Comparison of ENCODE assay signal across 18 mouse cellular contexts in genomic region chr7:133921291-133921690, GRCm38 (mm10).
"Had no signal": no experiment of that assay in that cellular context is flagged by ENCODE, and none has a peak within 500 bp of the region (broad histone marks: within the 10 kb centered on the region; RNA-seq: fewer than 3 reads in every experiment).

No protein-coding gene starts in this region.

- H3K27ac ChIP-seq: lung, embryonic 15.5 days; macrophage; midbrain, embryonic 13.5 days; midbrain, embryonic 15.5 days; neural tube, embryonic 12.5 days; stomach, embryonic 15.5 days; stomach, postnatal 0 days had no signal

- H3K4me2 ChIP-seq: lung, embryonic 15.5 days; midbrain, embryonic 11.5 days; midbrain, embryonic 13.5 days; midbrain, embryonic 15.5 days; neural tube, embryonic 12.5 days; stomach, embryonic 15.5 days had no signal

- H3K9ac ChIP-seq: liver, postnatal 0 days; lung, embryonic 15.5 days; midbrain, embryonic 13.5 days; midbrain, embryonic 15.5 days; neural tube, embryonic 12.5 days; stomach, embryonic 15.5 days had no signal

- H3K9me3 ChIP-seq: lung, embryonic 15.5 days; megakaryocyte, embryonic 14.5 days; midbrain, embryonic 13.5 days; midbrain, embryonic 15.5 days; neural tube, embryonic 12.5 days; stomach, embryonic 15.5 days had no signal

- H3K27me3 ChIP-seq: lung, embryonic 15.5 days; megakaryocyte, embryonic 14.5 days; midbrain, embryonic 13.5 days; midbrain, embryonic 15.5 days; neural tube, embryonic 12.5 days; stomach, embryonic 15.5 days had no signal

- H3K4me1 ChIP-seq: megakaryocyte, embryonic 14.5 days; neural tube, embryonic 12.5 days had no signal

- DNase-seq: liver, postnatal 0 days; lung, adult 2 months; lung, postnatal 14 days; lung, postnatal 36 days; right cerebral cortex, postnatal 25 days; thymus, adult 18-20 months; thymus, postnatal 14 days; thymus, postnatal 36 days had no signal

- ATAC-seq: liver, postnatal 0 days; lung, postnatal 0 days; midbrain, embryonic 13.5 days; midbrain, embryonic 15.5 days had no signal

- H3K36me3 ChIP-seq: midbrain, embryonic 13.5 days; midbrain, embryonic 15.5 days; neural tube, embryonic 12.5 days; stomach, embryonic 15.5 days had no signal

- H3K4me3 ChIP-seq: lung, embryonic 15.5 days; megakaryocyte, embryonic 14.5 days; midbrain, embryonic 13.5 days; midbrain, embryonic 15.5 days; neural tube, embryonic 12.5 days; stomach, embryonic 15.5 days had no signal
